Mouse (Mus musculus) C2C12 (cell line): ENCODE data around the gene Psmd10.

Experiments used
- CTCF ChIP-seq: IDR thresholded peaks from one replicate; pipeline ENCODE4 v1.5.1; 2011; ENCODE audit not compliant: control insufficient read depth, insufficient read depth, insufficient read length
- MYOD1 ChIP-seq: IDR thresholded peaks from one replicate; pipeline ENCODE4 v1.6.1; 2011; ENCODE audit warnings: low read depth; ENCODE audit not compliant: control insufficient read depth, insufficient read length

DNA sequence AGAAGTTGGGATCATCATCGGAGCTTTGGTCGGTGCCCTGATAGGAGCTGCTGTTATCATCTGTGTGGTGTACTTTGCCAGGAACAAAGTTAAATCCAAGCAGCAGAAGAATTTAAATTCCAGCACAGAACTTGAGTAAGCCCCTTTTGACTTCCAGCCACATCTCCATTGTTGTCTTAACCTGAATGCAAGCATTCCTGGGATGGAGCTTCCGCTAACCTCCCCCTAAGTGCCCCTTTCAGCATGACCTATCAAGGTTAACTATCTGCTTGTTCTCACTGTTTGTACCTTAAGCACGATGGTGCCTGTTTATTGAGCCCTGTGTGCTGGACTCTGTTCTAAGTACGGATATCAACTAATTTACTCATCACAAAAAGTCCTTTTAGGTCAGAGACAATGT, 20.3 kb downstream of the Psmd10 start:
- TF ChIP-seq CTCF (no peak), MYOD1 (no peak)
